In the genomic region with DNA sequence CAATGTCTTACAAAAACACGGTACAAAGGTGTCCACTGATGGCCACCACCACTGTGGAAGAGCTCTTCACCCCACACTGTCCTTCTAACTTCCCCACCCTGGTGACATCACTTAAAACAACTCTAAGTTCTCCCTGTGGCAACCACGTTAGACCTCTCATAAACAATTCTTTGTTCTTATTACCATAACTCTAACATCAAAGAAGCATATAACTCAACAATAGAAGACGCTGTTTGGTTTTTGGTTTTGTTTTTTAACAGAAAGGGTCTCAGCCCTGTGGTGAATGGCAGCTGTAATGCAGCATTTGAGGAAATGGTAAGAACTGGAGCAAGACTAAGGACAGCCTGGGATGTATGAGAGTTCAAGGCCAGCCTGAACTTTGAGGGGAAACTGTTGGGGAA, we compare ENCODE assay signal across 23 mouse cellular contexts. TPM values are rescaled to one million over a fixed set of nuclear protein-coding genes. Genes with fewer than 3 reads are reported as not detected.
DNase-seq lines count a peak whose midpoint lies in the region; ATAC-seq lines count a peak whose summit lies in the region.
"Had no signal": no experiment of that assay in that cellular context is flagged by ENCODE, and none has a peak within 500 bp of the region (broad histone marks: within the 10 kb centered on the region; RNA-seq: fewer than 3 reads in every experiment).

No protein-coding gene starts in this region.

- peaks cover 68% of the 10 kb centered on the region for H3K4me1 ChIP-seq in liver, embryonic 12.5 days
- peaks cover 19% of the 10 kb centered on the region for H3K4me1 ChIP-seq in liver, embryonic 11.5 days (replicated peaks; ENCODE audit: control insufficient read depth, insufficient read depth, low read length)
- peaks cover 9% of the 10 kb centered on the region for H3K4me1 ChIP-seq in kidney, embryonic 16.5 days (ENCODE audit: insufficient read depth, low read length)

- peaks cover 12% of the 10 kb centered on the region for H3K36me3 ChIP-seq in liver, embryonic 12.5 days
- H3K36me3 ChIP-seq in liver, embryonic 11.5 days (ENCODE audit: control insufficient read depth, insufficient read depth, low read length): no peaks in the 10 kb centered on the region; the same call in 1 of the 2 replicates
- no peaks in the 10 kb centered on the region for H3K36me3 ChIP-seq in kidney, embryonic 16.5 days (ENCODE audit: insufficient read depth, low read length)
- H3K36me3 ChIP-seq: heart, embryonic 15.5 days; hindbrain, embryonic 13.5 days; lung, embryonic 15.5 days had no signal

- H3K4me2 ChIP-seq in liver, embryonic 12.5 days: no peak overlapping the region
- no peak overlapping the region for H3K4me2 ChIP-seq in liver, embryonic 11.5 days
- no peak overlapping the region for H3K4me2 ChIP-seq in kidney, embryonic 16.5 days (replicated peaks; ENCODE audit: low read depth, low read length)
- H3K4me2 ChIP-seq: forebrain, embryonic 12.5 days; heart, embryonic 15.5 days; hindbrain, embryonic 13.5 days; lung, embryonic 15.5 days; midbrain, embryonic 11.5 days had no signal

- 77% methylated on average over 3 of the region's 3 CpGs for WGBS in liver, embryonic 12.5 days (ENCODE audit: insufficient replicate concordance)
- 75% methylated on average over 3 of the region's 3 CpGs for WGBS in liver, embryonic 11.5 days
- WGBS in kidney, embryonic 16.5 days: 69% methylated on average over 3 of the region's 3 CpGs

- no peak overlapping the region for H3K4me3 ChIP-seq in liver, embryonic 12.5 days
- H3K4me3 ChIP-seq in liver, embryonic 11.5 days (ENCODE audit: low read depth, low read length): no peak overlapping the region
- no peak overlapping the region for H3K4me3 ChIP-seq in kidney, embryonic 16.5 days (ENCODE audit: low read length)
- H3K4me3 ChIP-seq: forebrain, embryonic 12.5 days; heart, embryonic 15.5 days; hindbrain, embryonic 13.5 days; lung, embryonic 15.5 days had no signal

- no peak for DNase-seq in liver, embryonic 11.5 days (ENCODE audit: low spot score)
- DNase-seq in CD8-positive naive resting alpha-beta T cell, adult 2 months (ENCODE audit: low read depth in 2 of 2, low spot score in 2 of 2): peak; percentile 56 to 64
- DNase-seq in induced T-regulatory cell, adult 2 months (ENCODE audit: low read depth): peak; percentile 72
- peak; percentile 73 for DNase-seq in naive thymus-derived CD4-positive, alpha-beta T cell, adult 2 months (ENCODE audit: low read depth)
- no peak for DNase-seq in lung, postnatal 4 days
- DNase-seq in kidney, postnatal 25 days: no peak
- DNase-seq: adrenal gland, postnatal 25 days; cerebellum, adult 11-12 months; cerebellum, postnatal 10 days; heart, postnatal 36 days; kidney, adult 2 months; kidney, postnatal 14 days; lung, postnatal 36 days; right cerebral cortex, postnatal 14 days; thymus, postnatal 14 days had no signal

- H3K9me3 ChIP-seq in liver, embryonic 12.5 days (replicated peaks): no peaks in the 10 kb centered on the region
- H3K9me3 ChIP-seq in liver, embryonic 11.5 days (ENCODE audit: control insufficient read depth, low read length): no peaks in the 10 kb centered on the region
- H3K9me3 ChIP-seq in kidney, embryonic 16.5 days (ENCODE audit: low read length): no peaks in the 10 kb centered on the region
- H3K9me3 ChIP-seq: forebrain, embryonic 12.5 days; heart, embryonic 15.5 days; hindbrain, embryonic 13.5 days; lung, embryonic 15.5 days had no signal

- ATAC-seq in liver, embryonic 12.5 days: no peak
- no peak for ATAC-seq in liver, embryonic 11.5 days (replicated peaks; ENCODE audit: low FRiP score)
- no peak for ATAC-seq in kidney, embryonic 16.5 days (ENCODE audit: low FRiP score, low TSS enrichment)

- H3K27ac ChIP-seq in liver, embryonic 12.5 days: peak overlapping the region; percentile 37; the same call in 1 of the 2 replicates
- H3K27ac ChIP-seq in liver, embryonic 11.5 days (ENCODE audit: low read depth, low read length): no peak overlapping the region
- H3K27ac ChIP-seq in kidney, embryonic 16.5 days (ENCODE audit: low read length): no peak overlapping the region
- H3K27ac ChIP-seq: forebrain, embryonic 12.5 days; heart, embryonic 15.5 days; hindbrain, embryonic 13.5 days; liver, embryonic 14.5 days; lung, embryonic 15.5 days had no signal

- H3K9ac ChIP-seq in liver, embryonic 12.5 days: no peak overlapping the region
- no peak overlapping the region for H3K9ac ChIP-seq in liver, embryonic 11.5 days (ENCODE audit: low read depth, low read length)
- H3K9ac ChIP-seq in kidney, embryonic 16.5 days (replicated peaks; ENCODE audit: low read length): no peak overlapping the region
- H3K9ac ChIP-seq: forebrain, embryonic 12.5 days; heart, embryonic 15.5 days; hindbrain, embryonic 13.5 days; liver, embryonic 14.5 days; lung, embryonic 15.5 days had no signal

- H3K27me3 ChIP-seq in liver, embryonic 12.5 days (replicated peaks): no peaks in the 10 kb centered on the region
- H3K27me3 ChIP-seq in liver, embryonic 11.5 days (replicated peaks; ENCODE audit: control insufficient read depth, insufficient read depth, low read length): no peaks in the 10 kb centered on the region
- H3K27me3 ChIP-seq in kidney, embryonic 16.5 days (ENCODE audit: insufficient read depth, low read length): no peaks in the 10 kb centered on the region
- H3K27me3 ChIP-seq: forebrain, embryonic 12.5 days; heart, embryonic 15.5 days; hindbrain, embryonic 13.5 days; lung, embryonic 15.5 days had no signal

RNA-seq across cellular contexts. Expression of a gene that starts 16.1 kb away (rescaled TPM):
- 43.9 and 44.0 TPM in 2 replicates for polyA plus RNA-seq in liver, embryonic 12.5 days (2016; fragmentation: Nextera tagmentation; extraction: Ambion mirVana)
- 49.2 and 53.8 TPM in 2 replicates for polyA plus RNA-seq in liver, embryonic 11.5 days (2014; fragmentation: Nextera tagmentation; extraction: Ambion mirVana)
- polyA plus RNA-seq in kidney, embryonic 16.5 days (2015; fragmentation: Nextera tagmentation; extraction: Ambion mirVana): 25.6 and 30.4 TPM in 2 replicates

RNA-seq across cellular contexts. Expression of a gene that starts 36.8 kb away (rescaled TPM):
- 40.0 TPM in 2 replicates for polyA plus RNA-seq in liver, embryonic 12.5 days (2016; fragmentation: Nextera tagmentation; extraction: Ambion mirVana)
- 41.3 and 46.0 TPM in 2 replicates for polyA plus RNA-seq in liver, embryonic 11.5 days (2014; fragmentation: Nextera tagmentation; extraction: Ambion mirVana)
- polyA plus RNA-seq in kidney, embryonic 16.5 days (2015; fragmentation: Nextera tagmentation; extraction: Ambion mirVana): 56.6 and 59.1 TPM in 2 replicates

Comparison
In these comparisons a context has a peak if more than half of its experiments do, and no peak if none do; other contexts are left out.
1. DNase-seq: peak in CD8-positive naive resting alpha-beta T cell, adult 2 months (2 of 2), induced T-regulatory cell, adult 2 months (single experiment) and naive thymus-derived CD4-positive, alpha-beta T cell, adult 2 months (single experiment); none in liver, embryonic 11.5 days (single experiment), lung, postnatal 4 days (0 of 2) and kidney, postnatal 25 days (0 of 2).